Mouse (Mus musculus): Measurements from ENCODE around the gene Fbxl20.

DNA sequence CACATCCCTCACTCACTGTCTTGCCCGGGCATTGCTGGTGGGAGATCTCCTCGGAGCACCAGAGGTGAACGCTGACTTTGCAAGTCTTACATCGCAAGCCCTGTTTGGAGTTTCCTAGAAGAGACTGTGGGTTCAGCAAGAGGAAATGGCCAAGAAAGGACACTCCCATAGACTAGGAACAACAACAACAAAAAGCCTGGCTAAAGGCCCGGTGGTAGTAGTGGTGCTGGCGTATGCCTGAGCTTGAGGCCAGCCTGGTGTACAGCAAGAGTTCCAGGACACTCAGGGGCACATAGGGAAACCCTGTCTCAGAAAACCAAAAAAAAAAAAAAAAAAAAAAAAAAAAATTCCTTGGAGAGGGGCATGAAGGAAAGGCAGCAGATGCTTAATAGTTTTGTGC lies 107.5 kb downstream of the Fbxl20 start:
- no peak for TF ChIP-seq CTCF (IDR thresholded peaks at IDR 0.05; ENCODE audit: low read depth, low read length)
- no peak for TF ChIP-seq POLR2A (IDR thresholded peaks at IDR 0.05; ENCODE audit: insufficient read depth, low read length)
- no peak for TF ChIP-seq EP300 (IDR thresholded peaks at IDR 0.05; ENCODE audit: insufficient read depth, low read depth, low read length)

All from ES-Bruce4 (cell line).